Mouse (Mus musculus) C2C12 (cell line): ENCODE results near the gene Afm.

Source experiments
- CTCF ChIP-seq: IDR thresholded peaks from one replicate; pipeline ENCODE4 v1.5.1; 2011; ENCODE audit not compliant: control insufficient read depth, insufficient read depth, insufficient read length
- MYOD1 ChIP-seq: IDR thresholded peaks from one replicate; pipeline ENCODE4 v1.6.1; 2011; ENCODE audit warnings: low read depth; ENCODE audit not compliant: control insufficient read depth, insufficient read length
- USF1 ChIP-seq: IDR thresholded peaks from one replicate; pipeline ENCODE4 v1.6.1; 2011; ENCODE audit warnings: low read depth, mild to moderate bottlenecking, control low read depth, moderate library complexity

DNA sequence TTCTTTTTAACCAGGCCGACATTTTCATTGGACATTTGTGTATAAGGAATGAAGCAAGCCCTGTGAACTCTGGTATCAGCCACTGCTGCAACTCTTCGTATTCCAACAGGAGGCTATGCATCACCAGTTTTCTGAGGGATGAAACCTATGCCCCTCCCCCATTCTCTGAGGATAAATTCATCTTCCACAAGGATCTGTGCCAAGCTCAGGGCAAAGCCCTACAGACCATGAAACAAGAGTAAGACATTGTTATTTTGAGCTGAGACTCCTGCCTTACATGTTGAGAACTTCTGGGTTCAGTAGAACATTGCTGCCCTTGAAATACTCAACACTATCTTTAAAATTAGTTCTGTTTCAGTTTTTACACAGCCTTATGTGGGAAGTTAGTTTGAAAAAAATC, 12.2 kb upstream of the Afm start:
- TF ChIP-seq CTCF (no peak), MYOD1 (no peak), USF1 (no peak)
